Mouse (Mus musculus): ENCODE results near the gene Igfbp7.

Igfbp7 gene

DNA sequence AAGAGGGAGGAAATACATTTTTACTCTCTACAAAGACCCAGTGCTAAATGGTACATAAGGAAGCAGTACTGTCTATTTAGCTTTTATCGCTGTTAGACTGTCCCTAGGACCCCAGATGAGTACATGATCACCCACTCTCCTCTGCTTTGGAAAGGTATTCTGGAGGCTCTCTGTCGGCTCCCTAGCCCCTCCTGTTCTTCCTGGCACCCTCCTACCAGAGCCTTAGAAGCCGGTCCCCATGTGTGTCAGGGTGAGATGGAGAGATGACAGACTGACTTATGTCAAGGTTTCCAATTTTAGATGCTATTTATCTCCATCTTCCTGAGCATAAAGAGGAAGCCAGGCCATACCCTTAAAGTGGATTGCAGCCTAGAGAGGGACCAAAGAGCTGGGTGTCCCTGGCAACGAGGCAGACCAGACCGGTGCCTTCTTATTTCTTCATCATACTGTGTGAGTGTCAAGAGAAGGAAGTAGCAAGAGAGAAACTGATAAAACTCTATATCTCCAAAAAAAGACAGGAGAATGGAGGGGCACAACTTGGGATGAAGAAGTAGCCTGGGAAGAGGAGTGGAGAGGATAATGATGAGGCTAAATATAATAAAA lies 2.3 kb downstream of the Igfbp7 start:
- DNase-seq (ENCODE audit: low spot score), result no peak

- no peak for DNase-seq (ENCODE audit: low spot score)
These were observed 2.9 kb downstream of the Igfbp7 start for GRCm38 (mm10) chr5:77404941-77405340.

- no peak for DNase-seq (ENCODE audit: low spot score)
These were observed 4.9 kb downstream of the Igfbp7 start for GRCm38 (mm10) chr5:77402901-77403300.

DNA sequence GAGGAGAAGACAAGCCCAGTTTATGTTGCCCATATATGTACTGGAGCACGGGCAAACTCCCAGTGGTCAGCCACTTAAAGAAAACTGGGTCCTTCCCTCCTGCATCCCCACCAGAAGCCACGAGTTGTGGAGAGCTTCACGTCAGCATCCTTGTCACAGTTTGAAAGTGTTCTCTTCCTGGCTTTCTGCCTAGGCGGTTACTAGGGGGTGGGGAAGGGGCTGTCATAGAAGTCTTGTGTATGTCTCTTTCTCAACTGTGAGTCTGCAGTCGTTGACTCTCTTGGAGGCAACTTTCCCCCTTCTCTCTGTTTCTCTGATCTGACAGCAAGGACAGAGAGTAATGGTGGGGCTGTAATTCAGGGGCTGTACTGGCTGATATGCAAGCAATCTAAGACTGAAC lies 5.7 kb downstream of the Igfbp7 start:
- no peak for DNase-seq (ENCODE audit: low spot score)

- DNase-seq (ENCODE audit: low spot score), result no peak
These were observed 7.0 kb downstream of the Igfbp7 start for GRCm38 (mm10) chr5:77400823-77401222.

DNA sequence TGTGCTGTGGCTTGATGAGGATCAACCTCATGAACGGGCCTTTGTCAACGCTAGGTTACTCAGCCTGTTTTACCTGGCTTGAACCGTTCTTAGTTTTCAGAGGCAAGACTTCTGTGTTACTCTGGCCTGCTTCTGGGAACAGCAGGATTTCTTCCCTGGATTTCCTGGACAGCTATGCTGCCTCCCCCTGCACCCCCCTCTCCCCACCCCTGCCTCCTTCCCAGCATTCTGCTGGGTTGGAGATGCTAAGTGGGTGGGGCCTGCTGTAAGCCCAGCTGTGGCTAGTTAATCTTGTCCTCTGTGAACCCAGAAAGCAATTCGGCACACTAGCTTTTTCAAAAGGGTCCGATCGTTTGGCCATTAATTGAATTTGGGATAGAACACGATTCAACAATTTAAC lies 7.7 kb downstream of the Igfbp7 start:
- DNase-seq (ENCODE audit: low spot score), result no peak

DNA sequence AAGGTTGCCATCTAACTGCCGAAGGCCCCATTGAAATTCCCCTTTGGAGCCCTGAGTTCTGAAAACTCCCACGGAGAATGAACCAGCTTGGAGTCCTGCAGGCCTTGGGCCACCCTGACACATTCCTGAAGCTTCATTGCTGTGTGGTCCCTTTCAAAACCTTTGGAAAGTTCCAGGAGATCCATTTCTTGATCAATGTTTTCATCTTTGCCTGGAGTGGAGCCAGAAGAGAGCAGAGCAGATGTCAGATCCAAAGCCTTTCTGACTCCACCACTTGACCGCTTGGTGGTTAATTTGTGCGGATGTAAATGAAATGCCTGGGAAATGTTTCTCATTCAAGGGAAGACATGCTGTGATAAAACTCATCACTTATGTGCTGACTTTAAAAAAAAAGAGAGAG lies 8.8 kb downstream of the Igfbp7 start:
- DNase-seq (ENCODE audit: low spot score), result no peak

- no peak for DNase-seq (ENCODE audit: low spot score)
These were observed 9.4 kb downstream of the Igfbp7 start for GRCm38 (mm10) chr5:77398285-77399057.

DNA sequence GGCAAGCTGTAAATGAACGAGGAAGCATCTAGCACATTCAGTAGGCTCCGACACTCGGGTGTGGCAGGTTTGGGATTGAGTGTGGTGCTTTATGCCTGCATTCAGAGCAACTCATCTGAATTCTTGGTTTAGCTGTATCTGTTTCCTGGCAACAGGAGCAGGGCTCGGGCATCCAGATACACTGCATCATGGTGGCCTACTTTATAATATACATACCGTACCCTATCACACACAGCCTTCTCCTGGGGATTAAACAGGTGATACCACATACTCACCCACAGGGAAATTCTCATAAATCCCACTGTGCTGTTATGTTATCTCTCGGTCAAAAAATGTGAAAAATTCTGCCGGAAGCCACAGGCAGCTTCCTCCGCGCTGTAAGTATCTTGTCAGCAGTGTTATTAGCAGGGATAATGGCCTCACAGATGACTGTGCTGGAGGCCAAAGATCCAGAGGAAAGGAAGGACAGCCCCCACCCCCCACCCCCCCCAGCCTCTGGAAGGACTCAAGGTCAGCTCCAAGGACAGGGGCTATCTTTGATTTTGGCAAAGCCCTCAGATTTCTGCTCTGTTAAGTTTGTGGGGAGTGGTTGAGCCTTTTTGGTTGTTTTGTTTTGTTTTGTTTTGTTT lies 13.7 kb downstream of the Igfbp7 start:
- DNase-seq (ENCODE audit: low spot score), result no peak

DNA sequence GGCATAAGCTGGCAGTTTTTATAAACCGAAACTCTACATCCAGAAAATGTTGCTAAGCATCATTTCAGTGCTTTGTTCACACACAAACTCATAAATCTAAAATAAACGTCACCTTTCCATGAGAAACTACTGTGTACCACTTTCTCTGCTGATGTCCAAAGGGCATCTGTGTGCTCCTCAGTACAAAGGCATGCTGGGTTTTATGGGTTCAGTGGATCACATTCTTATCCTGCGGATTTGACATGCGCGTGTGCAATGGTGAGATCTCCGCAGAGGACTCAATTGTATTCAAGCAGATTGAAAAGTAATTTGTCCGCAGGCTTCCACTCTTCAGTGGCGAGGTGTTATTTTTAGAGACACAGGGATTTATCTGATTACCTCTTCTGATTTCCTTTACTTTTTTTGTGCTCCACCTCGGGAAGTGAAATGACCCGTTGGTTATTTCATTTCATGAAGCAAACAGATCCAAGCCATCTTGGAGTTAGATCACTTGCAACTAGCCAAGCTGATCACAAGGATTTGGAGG lies 14.7 kb downstream of the Igfbp7 start:
- DNase-seq (ENCODE audit: low spot score), result no peak

- no peak for DNase-seq (ENCODE audit: low spot score)
These were observed 17.6 kb downstream of the Igfbp7 start for GRCm38 (mm10) chr5:77390272-77390671.

DNA sequence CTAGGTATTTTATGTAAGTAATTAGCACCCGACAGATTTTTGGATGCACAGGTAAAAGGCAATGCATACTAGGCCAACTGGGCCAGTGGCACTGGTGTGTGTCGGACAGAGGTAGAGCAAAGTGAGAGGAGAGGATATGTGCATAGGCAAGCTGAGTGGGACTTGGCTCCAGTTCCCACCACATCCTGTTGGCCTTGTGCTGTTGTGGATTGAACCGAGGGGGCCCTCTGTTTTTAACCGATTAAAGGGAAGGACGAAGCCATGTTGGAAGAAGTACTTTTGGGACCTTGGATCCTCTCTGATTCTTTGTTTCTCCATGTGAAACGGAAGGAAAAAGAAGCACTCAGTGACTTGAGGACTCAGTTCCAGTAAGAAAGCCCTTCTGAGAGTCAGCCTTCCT lies 19.5 kb downstream of the Igfbp7 start:
- no peak for DNase-seq (ENCODE audit: low spot score)

- no peak for DNase-seq (ENCODE audit: low spot score)
These were observed 20.5 kb downstream of the Igfbp7 start for GRCm38 (mm10) chr5:77387414-77387704.

DNA sequence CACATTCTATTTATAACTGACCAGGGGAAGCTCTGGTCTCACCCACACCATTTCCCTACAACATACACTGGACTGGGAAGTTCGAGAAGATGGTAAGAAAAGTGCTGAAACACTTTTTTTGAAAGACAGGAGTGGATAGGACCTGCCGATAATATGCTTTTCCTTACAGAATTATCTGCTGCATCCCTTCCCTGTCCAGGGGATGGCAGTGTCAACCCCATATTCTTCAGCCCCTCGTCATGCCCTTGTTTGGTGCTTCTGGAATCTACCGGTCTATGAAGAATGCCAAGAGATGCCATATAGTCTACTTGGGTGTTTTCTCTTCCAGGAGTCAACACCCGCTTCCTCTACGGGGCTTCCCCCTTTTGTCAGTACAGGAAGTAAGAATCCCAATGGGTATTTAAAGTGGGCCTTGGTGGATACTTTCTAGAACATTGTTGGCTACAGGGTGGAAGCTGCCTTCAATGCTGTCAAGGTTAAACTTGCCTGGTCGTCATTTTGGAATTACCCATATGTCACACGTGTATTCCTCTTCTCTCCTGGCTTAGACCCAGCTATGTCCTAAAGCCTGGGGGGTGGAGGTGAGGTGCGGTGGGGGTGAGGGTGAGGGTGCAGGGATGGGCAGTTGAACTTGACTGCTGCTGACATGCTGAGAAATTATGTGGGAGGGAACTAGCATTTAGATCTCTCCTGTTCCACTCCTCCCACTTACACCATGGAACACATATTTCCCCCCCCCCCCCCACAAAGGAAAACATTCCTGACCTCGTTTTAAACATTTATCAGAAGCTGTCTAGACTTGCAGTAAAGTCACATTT lies 21.0 kb downstream of the Igfbp7 start:
- DNase-seq (ENCODE audit: low spot score), result no peak

- no peak for DNase-seq (ENCODE audit: low spot score)
These were observed 21.8 kb downstream of the Igfbp7 start for GRCm38 (mm10) chr5:77385900-77386595.

DNA sequence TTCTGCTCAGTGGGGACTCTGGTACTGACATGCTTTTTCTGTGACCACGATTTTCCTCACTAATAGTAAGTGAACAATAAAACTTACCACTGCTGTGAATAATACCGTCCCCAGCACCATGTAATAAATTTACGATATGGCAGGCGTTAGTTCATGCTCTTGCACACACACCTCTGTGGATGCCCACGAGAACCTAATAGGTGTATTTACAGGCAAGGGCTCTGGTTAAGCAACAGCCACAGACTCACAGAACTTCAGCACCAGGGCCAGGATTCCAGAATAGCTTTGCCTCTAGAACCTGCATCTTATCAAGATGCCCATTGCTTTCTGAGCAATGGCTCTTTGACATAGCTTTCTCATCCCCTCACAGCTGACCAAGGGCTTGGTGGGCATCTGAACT lies 22.6 kb downstream of the Igfbp7 start:
- no peak for DNase-seq (ENCODE audit: low spot score)

DNA sequence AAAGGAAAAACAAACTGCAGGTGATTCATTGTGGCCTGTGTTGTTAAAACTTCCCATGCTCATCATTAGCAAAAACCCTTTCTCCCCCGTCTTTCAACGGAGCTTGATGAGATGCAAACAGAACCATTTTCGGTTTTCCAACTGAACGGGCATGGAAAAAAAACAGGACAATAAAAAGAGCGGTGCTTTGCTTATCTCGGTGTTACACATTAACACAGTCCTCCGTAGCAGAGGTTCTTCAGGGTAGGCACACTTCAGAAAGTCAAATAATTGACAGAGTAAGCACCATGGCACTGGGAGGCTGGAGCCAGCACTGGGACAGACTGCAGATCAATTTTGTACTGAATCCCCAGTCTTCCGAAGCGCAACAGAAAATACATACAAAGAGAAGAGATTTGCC lies 23.1 kb downstream of the Igfbp7 start:
- no peak for DNase-seq (ENCODE audit: low spot score)

DNA sequence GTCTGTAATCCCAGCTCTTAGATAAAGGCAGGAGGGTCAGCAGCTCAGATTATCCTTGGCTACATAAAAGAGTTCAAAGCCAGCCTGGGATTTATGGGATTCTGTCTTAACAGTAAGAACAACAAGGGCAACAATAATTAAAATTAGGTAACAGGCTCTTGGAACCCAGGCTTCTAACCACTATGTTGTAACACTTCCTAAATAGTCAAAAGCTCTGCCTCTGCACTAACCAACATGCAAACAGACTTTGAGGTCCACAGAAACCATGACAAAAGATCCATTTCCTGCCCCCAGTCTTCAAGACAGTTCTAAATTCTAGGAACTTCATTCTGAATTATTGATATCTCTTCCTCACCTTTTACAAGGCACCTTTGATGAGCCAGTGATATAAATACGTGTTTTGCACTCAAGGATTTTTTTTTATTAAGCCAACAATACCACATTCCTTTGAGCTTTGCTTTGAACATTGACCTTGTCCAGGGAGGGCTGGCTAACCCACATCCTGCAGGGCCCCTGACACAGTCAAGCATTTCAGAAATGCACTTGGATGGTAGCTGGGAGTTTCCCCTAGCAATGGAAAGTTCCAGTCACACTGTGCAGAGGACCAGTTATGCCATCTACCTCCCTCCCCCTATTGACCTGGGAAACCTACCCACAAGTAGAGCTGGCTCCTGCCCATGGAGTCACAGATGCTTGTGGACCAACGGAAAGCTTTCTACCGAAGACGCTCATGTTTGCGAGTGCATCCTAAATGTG lies 23.9 kb downstream of the Igfbp7 start:
- no peak for DNase-seq (ENCODE audit: low spot score)

GRCm38 (mm10) chr5:77381686-77382085 lies 26.2 kb downstream of the Igfbp7 start:
- no peak for DNase-seq (ENCODE audit: low spot score)

- no peak for DNase-seq (ENCODE audit: low spot score)
These were observed 26.6 kb downstream of the Igfbp7 start for GRCm38 (mm10) chr5:77381283-77381682.

- DNase-seq (ENCODE audit: low spot score), result no peak
These were observed 27.4 kb downstream of the Igfbp7 start for GRCm38 (mm10) chr5:77380321-77380901.

Measured in layer of hippocampus, adult 9-10 months (tissue).